Mouse (Mus musculus): ENCODE measurements around the gene Hes2. TPM values are rescaled to one million over a fixed set of nuclear protein-coding genes. Genes with fewer than 3 reads are reported as not detected.

Gene Hes2
- polyA plus RNA-seq, 1 experiment from 2014 or later: 0.28 TPM

GRCm38 (mm10) chr4:152170286-152170685 lies 11.6 kb downstream of the Hes2 start:
- Histone ChIP-seq H3K27ac (no peak overlapping the region), H3K9me3 (no peaks in the 10 kb centered on the region), H3K9ac (replicated peaks) (no peak overlapping the region), H3K4me1 (replicated peaks) (no peaks in the 10 kb centered on the region), H3K36me3 (no peaks in the 10 kb centered on the region), H3K4me3 (replicated peaks) (no peak overlapping the region), H3K4me2 (replicated peaks) (no peak overlapping the region), H3K27me3 (peaks cover 51% of the 10 kb centered on the region)
- WGBS: 88% methylated on average over 10 of the region's 10 CpGs
- ATAC-seq: no peak

GRCm38 (mm10) chr4:152171543-152171942 lies 12.9 kb downstream of the Hes2 start:
- Histone ChIP-seq H3K27ac (no peak overlapping the region), H3K4me2 (replicated peaks) (no peak overlapping the region), H3K4me1 (replicated peaks) (no peaks in the 10 kb centered on the region), H3K36me3 (no peaks in the 10 kb centered on the region), H3K4me3 (replicated peaks) (no peak overlapping the region), H3K9ac (replicated peaks) (no peak overlapping the region), H3K9me3 (no peaks in the 10 kb centered on the region), H3K27me3 (peaks cover 63% of the 10 kb centered on the region)
- WGBS: 86% methylated on average over 6 of the region's 6 CpGs
- no peak for ATAC-seq

- no peak for ATAC-seq
- H3K4me2 ChIP-seq (replicated peaks): no peak overlapping the region
- peaks cover 70% of the 10 kb centered on the region for H3K27me3 ChIP-seq
- H3K4me1 ChIP-seq (replicated peaks): peaks cover 6% of the 10 kb centered on the region
- WGBS: 0% methylated on average over 5 of the region's 5 CpGs
- no peak overlapping the region for H3K4me3 ChIP-seq (replicated peaks)
- H3K36me3 ChIP-seq: no peaks in the 10 kb centered on the region
- H3K27ac ChIP-seq: no peak overlapping the region
- no peaks in the 10 kb centered on the region for H3K9me3 ChIP-seq
- H3K9ac ChIP-seq (replicated peaks): no peak overlapping the region
Measured at GRCm38 (mm10) chr4:152173041-152173440, 14.4 kb downstream of the Hes2 start.

- peaks cover 12% of the 10 kb centered on the region for H3K4me1 ChIP-seq (replicated peaks)
- WGBS: 90% methylated on average over 9 of the region's 9 CpGs
- H3K4me3 ChIP-seq (replicated peaks): no peak overlapping the region
- ATAC-seq: no peak
- no peak overlapping the region for H3K27ac ChIP-seq
- H3K27me3 ChIP-seq: peaks cover 69% of the 10 kb centered on the region
- no peak overlapping the region for H3K9ac ChIP-seq (replicated peaks)
- H3K9me3 ChIP-seq: no peaks in the 10 kb centered on the region
- H3K4me2 ChIP-seq (replicated peaks): no peak overlapping the region
- no peaks in the 10 kb centered on the region for H3K36me3 ChIP-seq
Measured at GRCm38 (mm10) chr4:152173956-152174355, 15.3 kb downstream of the Hes2 start.

GRCm38 (mm10) chr4:152176638-152177037 lies 18.0 kb downstream of the Hes2 start:
- H3K9ac ChIP-seq (replicated peaks): no peak overlapping the region
- no peak overlapping the region for H3K27ac ChIP-seq
- no peaks in the 10 kb centered on the region for H3K36me3 ChIP-seq
- no peak for ATAC-seq
- H3K27me3 ChIP-seq: peaks cover 63% of the 10 kb centered on the region
- no peak overlapping the region for H3K4me3 ChIP-seq (replicated peaks)
- 82% methylated on average over 3 of the region's 3 CpGs for WGBS
- H3K9me3 ChIP-seq: no peaks in the 10 kb centered on the region
- H3K4me1 ChIP-seq (replicated peaks): peaks cover 35% of the 10 kb centered on the region
- no peak overlapping the region for H3K4me2 ChIP-seq (replicated peaks)

GRCm38 (mm10) chr4:152177174-152177536 lies 18.5 kb downstream of the Hes2 start:
- H3K4me3 ChIP-seq (replicated peaks): peak overlapping the region; percentile 67
- WGBS: 67% methylated on average over 6 of the region's 6 CpGs
- peaks cover 61% of the 10 kb centered on the region for H3K27me3 ChIP-seq
- no peaks in the 10 kb centered on the region for H3K9me3 ChIP-seq
- H3K9ac ChIP-seq (replicated peaks): peak overlapping the region; percentile 88
- peaks cover 35% of the 10 kb centered on the region for H3K4me1 ChIP-seq (replicated peaks)
- ATAC-seq: no peak
- 0 out of 2 replicates have a peak overlapping the region, but pooled peaks have one; percentile 81 for H3K27ac ChIP-seq
- H3K36me3 ChIP-seq: no peaks in the 10 kb centered on the region
- peak overlapping the region; percentile 95 for H3K4me2 ChIP-seq (replicated peaks)

- Histone ChIP-seq H3K36me3 (no peaks in the 10 kb centered on the region), H3K27me3 (peaks cover 56% of the 10 kb centered on the region), H3K9ac (replicated peaks) (peak within 1 kb of the TSS; percentile 88), H3K4me2 (replicated peaks) (peak within 1 kb of the TSS; percentile 95), H3K4me3 (replicated peaks) (peak within 1 kb of the TSS; percentile 67), H3K27ac (peak within 1 kb of the TSS; percentile 81), H3K4me1 (replicated peaks) (peaks cover 35% of the 10 kb centered on the region), H3K9me3 (no peaks in the 10 kb centered on the region)
- peak; percentile 95 for ATAC-seq
- WGBS: under 1% methylated on average over 44 of the region's 108 CpGs
Measured at GRCm38 (mm10) chr4:152177537-152178343, 19.1 kb downstream of the Hes2 start, which contains the start of gene Acot7. Acot7 (plus strand) TSS chr4:152178134.

GRCm38 (mm10) chr4:152178344-152178864 lies 19.7 kb downstream of the Hes2 start:
- Histone ChIP-seq H3K27me3 (peaks cover 53% of the 10 kb centered on the region), H3K27ac (peak overlapping the region; percentile 73), H3K36me3 (no peaks in the 10 kb centered on the region), H3K9ac (replicated peaks) (peak overlapping the region; percentile 77), H3K4me1 (replicated peaks) (peaks cover 35% of the 10 kb centered on the region), H3K4me2 (replicated peaks) (peak overlapping the region; percentile 95), H3K4me3 (replicated peaks) (peak overlapping the region; percentile 67), H3K9me3 (no peaks in the 10 kb centered on the region)
- WGBS: under 1% methylated on average over 35 of the region's 35 CpGs
- ATAC-seq: peak; percentile 81

- no peaks in the 10 kb centered on the region for H3K9me3 ChIP-seq
- H3K4me2 ChIP-seq (replicated peaks): peak overlapping the region; percentile 95
- H3K27me3 ChIP-seq: peaks cover 46% of the 10 kb centered on the region
- peaks cover 35% of the 10 kb centered on the region for H3K4me1 ChIP-seq (replicated peaks)
- H3K36me3 ChIP-seq: 0 out of 2 replicates have a peak, but pooled peaks cover 3% of the 10 kb centered on the region
- peak overlapping the region; percentile 77 for H3K9ac ChIP-seq (replicated peaks)
- peak overlapping the region; percentile 67 for H3K4me3 ChIP-seq (replicated peaks)
- WGBS: 24% methylated on average over 16 of the region's 16 CpGs
- ATAC-seq: no peak; the same call in 1 of the 2 replicates
- H3K27ac ChIP-seq: no peak overlapping the region
Measured at GRCm38 (mm10) chr4:152178916-152179705, 20.4 kb downstream of the Hes2 start.

GRCm38 (mm10) chr4:152179946-152180660 lies 21.4 kb downstream of the Hes2 start:
- Histone ChIP-seq H3K4me2 (replicated peaks) (peak overlapping the region; percentile 95), H3K9me3 (no peaks in the 10 kb centered on the region), H3K27me3 (peaks cover 36% of the 10 kb centered on the region), H3K9ac (replicated peaks) (peak overlapping the region; percentile 77), H3K4me3 (replicated peaks) (peak overlapping the region; percentile 67), H3K4me1 (replicated peaks) (peaks cover 41% of the 10 kb centered on the region), H3K27ac (no peak overlapping the region), H3K36me3 (0 out of 2 replicates have a peak, but pooled peaks cover 3% of the 10 kb centered on the region)
- ATAC-seq: no peak
- 90% methylated on average over 16 of the region's 16 CpGs for WGBS

- Histone ChIP-seq H3K27me3 (peaks cover 15% of the 10 kb centered on the region), H3K4me1 (replicated peaks) (peaks cover 59% of the 10 kb centered on the region), H3K36me3 (0 out of 2 replicates have a peak, but pooled peaks cover 3% of the 10 kb centered on the region), H3K9me3 (no peaks in the 10 kb centered on the region), H3K9ac (replicated peaks) (no peak overlapping the region), H3K4me3 (replicated peaks) (no peak overlapping the region), H3K4me2 (replicated peaks) (no peak overlapping the region), H3K27ac (no peak overlapping the region)
- WGBS: 92% methylated on average over 10 of the region's 10 CpGs
- no peak for ATAC-seq
Measured at GRCm38 (mm10) chr4:152182205-152182604, 23.5 kb downstream of the Hes2 start.

All from midbrain, embryonic 13.5 days (tissue).